Mouse (Mus musculus) embryonic facial prominence, embryonic 11.5 days (tissue): Measurements from ENCODE around the gene Crtc3. TPM values are rescaled to one million over a fixed set of nuclear protein-coding genes. Genes with fewer than 3 reads are reported as not detected.

Experiments used
- ATAC-seq: fragments of 200-750 bp; cut with Nextera tagmentation; replicated peaks from 2 replicates; pipeline ENCODE4 v1.8.0; 2017; ENCODE audit warnings: low read depth; ENCODE audit not compliant: insufficient number of reproducible peaks, low FRiP score, low TSS enrichment
- DNase-seq: peaks from one replicate; pipeline ENCODE4 v3.0.0-alpha.2; 2015; ENCODE audit warnings: low spot score
- H3K27ac ChIP-seq: fragments of 300-500 bp; sonication (generic); replicated peaks from 2 replicates; pipeline ENCODE4 v1.5.1; 2014; ENCODE audit warnings: mild to moderate bottlenecking, low read depth, low read length, control low read depth
- H3K27me3 ChIP-seq: fragments of 300-500 bp; sonication (generic); 2 replicates; pipeline ENCODE4 v1.6.1; 2014; ENCODE audit warnings: mild to moderate bottlenecking, low read length, moderate library complexity, mixed read lengths; ENCODE audit not compliant: control insufficient read depth, insufficient read depth
- H3K36me3 ChIP-seq: fragments of 300-500 bp; sonication (generic); replicated peaks from 2 replicates; pipeline ENCODE4 v1.6.1; 2014; ENCODE audit warnings: low read depth, mild to moderate bottlenecking, low read length, moderate library complexity, mixed read lengths; ENCODE audit not compliant: control insufficient read depth, insufficient read depth
- H3K4me1 ChIP-seq: fragments of 300-500 bp; sonication (generic); 2 replicates; pipeline ENCODE4 v1.6.1; 2014; ENCODE audit warnings: low read length, mixed read lengths; ENCODE audit not compliant: control insufficient read depth, insufficient read depth
- H3K4me2 ChIP-seq: fragments of 300-500 bp; sonication (generic); 2 replicates; pipeline ENCODE4 v1.6.1; 2014; ENCODE audit warnings: low read depth, mild to moderate bottlenecking, control low read depth, low read length, moderate library complexity
- H3K4me3 ChIP-seq: fragments of 300-500 bp; sonication (generic); 2 replicates; pipeline ENCODE4 v1.5.1; 2014; ENCODE audit warnings: low read depth, low read length, control low read depth
- H3K9ac ChIP-seq: fragments of 300-500 bp; sonication (generic); replicated peaks from 2 replicates; pipeline ENCODE4 v1.6.1; 2014; ENCODE audit warnings: mild to moderate bottlenecking, control low read depth, low read length
- H3K9me3 ChIP-seq: fragments of 300-500 bp; sonication (generic); replicated peaks from 2 replicates; pipeline ENCODE4 v1.6.1; 2016; ENCODE audit warnings: mild to moderate bottlenecking, low read length, inconsistent platforms, mixed read lengths; ENCODE audit not compliant: control insufficient read depth
- WGBS: fragments of 180-500 bp; shearing (Covaris S2); extraction: QIAGEN DNeasy Blood & Tissue Kit; methylation state at CpG from one replicate; pipeline ENCODE4 v1.1.7; 2014; 5-methylcytosine and 5-hydroxymethylcytosine counted together
- polyA plus RNA-seq: library from polyadenylated mRNA; unstranded; fragments of >200 nt; fragmentation: Nextera tagmentation; extraction: Ambion mirVana; gene quantifications from 2 replicates; pipeline ENCODE4 v1.2.1, GENCODE M21; 2014

Gene Crtc3
- polyA plus RNA-seq, 1 experiment from 2014 or later, result 8.4 TPM

- H3K4me1 ChIP-seq, result no peaks in the 10 kb centered on the region; the same call in 1 of the 2 replicates
- DNase-seq (no peak), ATAC-seq (no peak)
- no peaks in the 10 kb centered on the region for H3K27me3 ChIP-seq
- H3K4me2 ChIP-seq, result no peak overlapping the region
- no peaks in the 10 kb centered on the region for H3K9me3 ChIP-seq
- H3K36me3 ChIP-seq, result no peaks in the 10 kb centered on the region
- 80% methylated on average over 10 of the region's 10 CpGs for WGBS
- H3K27ac ChIP-seq, result no peak overlapping the region
- H3K9ac ChIP-seq, result no peak overlapping the region
- no peak overlapping the region for H3K4me3 ChIP-seq
These were observed 42.3 kb downstream of the Crtc3 start for GRCm38 (mm10) chr7:80646093-80647025.

GRCm38 (mm10) chr7:80642976-80643666 is 45.6 kb downstream of the Crtc3 start:
- Histone ChIP-seq H3K27me3 (no peaks in the 10 kb centered on the region), H3K36me3 (no peaks in the 10 kb centered on the region), H3K9me3 (no peaks in the 10 kb centered on the region), H3K4me1 (no peaks in the 10 kb centered on the region; the same call in 1 of the 2 replicates), H3K4me3 (no peak overlapping the region), H3K9ac (no peak overlapping the region), H3K27ac (no peak overlapping the region), H3K4me2 (no peak overlapping the region)
- WGBS, result 81% methylated on average over 8 of the region's 8 CpGs
- DNase-seq (no peak), ATAC-seq (no peak)

- H3K9me3 ChIP-seq, result no peaks in the 10 kb centered on the region
- no peak for DNase-seq
- H3K9ac ChIP-seq, result no peak overlapping the region
- no peaks in the 10 kb centered on the region for H3K36me3 ChIP-seq
- H3K27ac ChIP-seq, result no peak overlapping the region
- H3K4me2 ChIP-seq, result no peak overlapping the region
- H3K4me3 ChIP-seq, result no peak overlapping the region
- no peaks in the 10 kb centered on the region for H3K27me3 ChIP-seq
- no peaks in the 10 kb centered on the region; the same call in 1 of the 2 replicates for H3K4me1 ChIP-seq
- no peak for ATAC-seq
- 71% methylated on average over 5 of the region's 5 CpGs for WGBS
These were observed 46.1 kb downstream of the Crtc3 start for GRCm38 (mm10) chr7:80642552-80642951.

GRCm38 (mm10) chr7:80641899-80642298 is 46.8 kb downstream of the Crtc3 start:
- Histone ChIP-seq H3K4me1 (no peaks in the 10 kb centered on the region; the same call in 1 of the 2 replicates), H3K27me3 (no peaks in the 10 kb centered on the region), H3K27ac (no peak overlapping the region), H3K9ac (no peak overlapping the region), H3K4me3 (no peak overlapping the region), H3K36me3 (no peaks in the 10 kb centered on the region), H3K9me3 (no peaks in the 10 kb centered on the region), H3K4me2 (no peak overlapping the region)
- DNase-seq (no peak), ATAC-seq (no peak)
- WGBS, result 75% methylated on average over 7 of the region's 7 CpGs

GRCm38 (mm10) chr7:80641497-80641896 is 47.2 kb downstream of the Crtc3 start:
- no peak overlapping the region for H3K27ac ChIP-seq
- DNase-seq (peak; percentile 16), ATAC-seq (no peak)
- no peaks in the 10 kb centered on the region; the same call in 1 of the 2 replicates for H3K4me1 ChIP-seq
- no peaks in the 10 kb centered on the region for H3K9me3 ChIP-seq
- no peak overlapping the region for H3K4me3 ChIP-seq
- H3K9ac ChIP-seq, result no peak overlapping the region
- H3K36me3 ChIP-seq, result no peaks in the 10 kb centered on the region
- no peak overlapping the region for H3K4me2 ChIP-seq
- H3K27me3 ChIP-seq, result no peaks in the 10 kb centered on the region
- 32% methylated on average over 4 of the region's 4 CpGs for WGBS

GRCm38 (mm10) chr7:80639981-80640380 is 48.7 kb downstream of the Crtc3 start:
- no peak for DNase-seq
- H3K4me1 ChIP-seq, result no peaks in the 10 kb centered on the region; the same call in 1 of the 2 replicates
- no peak overlapping the region for H3K4me2 ChIP-seq
- H3K27ac ChIP-seq, result no peak overlapping the region
- 83% methylated on average over 3 of the region's 3 CpGs for WGBS
- no peaks in the 10 kb centered on the region for H3K36me3 ChIP-seq
- H3K9me3 ChIP-seq, result no peaks in the 10 kb centered on the region
- H3K9ac ChIP-seq, result no peak overlapping the region
- no peaks in the 10 kb centered on the region for H3K27me3 ChIP-seq
- no peak overlapping the region for H3K4me3 ChIP-seq
- ATAC-seq, result no peak

GRCm38 (mm10) chr7:80638460-80638859 is 50.2 kb downstream of the Crtc3 start:
- Histone ChIP-seq H3K9me3 (no peaks in the 10 kb centered on the region), H3K4me1 (no peaks in the 10 kb centered on the region; the same call in 1 of the 2 replicates), H3K4me2 (no peak overlapping the region), H3K27me3 (no peaks in the 10 kb centered on the region), H3K27ac (no peak overlapping the region), H3K9ac (no peak overlapping the region), H3K36me3 (no peaks in the 10 kb centered on the region), H3K4me3 (no peak overlapping the region)
- no peak for ATAC-seq
- no peak for DNase-seq
- WGBS, result 78% methylated on average over 10 of the region's 10 CpGs
